Mouse (Mus musculus): ENCODE data around the gene Spaca6. TPM values are rescaled to one million over a fixed set of nuclear protein-coding genes. Genes with fewer than 3 reads are reported as not detected.
"Not testable (repeated sequence)": the region's sequence is repeated elsewhere in the genome, so short reads cannot be mapped to it uniquely, and the experiment has no call there.

Spaca6 gene
- polyA plus RNA-seq, 1 experiment from 2014 or later, result 75.1 TPM

DNA sequence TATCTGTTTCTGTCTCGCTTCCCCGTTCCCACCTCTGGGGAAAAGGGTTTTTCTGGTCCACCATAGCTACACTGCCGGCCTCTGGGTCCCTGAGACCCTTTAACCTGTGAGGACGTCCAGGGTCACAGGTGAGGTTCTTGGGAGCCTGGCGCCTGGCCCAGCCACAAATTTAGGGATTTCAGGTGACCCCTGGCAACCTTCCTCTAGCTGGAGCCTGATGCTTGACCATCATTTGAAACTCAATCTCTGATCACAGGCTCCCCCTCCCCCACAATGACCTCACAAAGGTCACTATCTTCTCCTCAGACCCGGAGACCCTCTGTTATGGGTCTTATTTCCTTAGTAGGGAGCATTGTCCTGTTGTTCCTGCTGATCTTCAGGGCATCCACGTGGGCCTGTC, 3.8 kb downstream of the Spaca6 start:
- Histone ChIP-seq H3K27ac (peak overlapping the region; percentile 99; the same call in 1 of the 2 replicates), H3K27me3 (ENCODE audit: low read depth, poor library complexity, severe bottlenecking) (no peaks in the 10 kb centered on the region), H3K36me3 (peaks cover 60% of the 10 kb centered on the region), H3K4me1 (peaks cover 57% of the 10 kb centered on the region), H3K9me3 (replicated peaks) (no peaks in the 10 kb centered on the region), H3K4me3 (peak overlapping the region; percentile 92)
- no peak for DNase-seq (ENCODE audit: low spot score)
- 74% methylated on average over 7 of the region's 7 CpGs for WGBS

DNA sequence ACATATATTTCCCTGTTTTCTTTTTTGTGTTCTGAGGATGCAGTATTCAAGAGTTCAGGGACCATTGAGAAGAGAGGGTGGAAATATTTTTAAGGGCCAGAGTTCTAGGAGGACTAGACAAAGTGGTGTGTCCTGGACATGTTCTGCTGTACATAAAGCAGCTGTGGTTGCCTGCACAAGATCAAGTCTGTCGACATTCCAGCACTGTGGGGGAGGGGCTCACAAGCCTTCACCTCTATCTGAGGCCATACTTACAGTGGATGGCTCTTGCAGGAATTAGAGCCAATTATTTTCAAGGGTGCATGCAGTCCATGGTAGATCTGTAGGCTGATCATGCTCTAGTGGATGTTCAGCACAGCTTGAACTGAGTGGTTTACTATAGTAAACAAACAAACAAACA, 7.9 kb downstream of the Spaca6 start:
- Histone ChIP-seq H3K4me3 (no peak overlapping the region), H3K27me3 (ENCODE audit: low read depth, poor library complexity, severe bottlenecking) (no peaks in the 10 kb centered on the region), H3K4me1 (peaks cover 74% of the 10 kb centered on the region), H3K27ac (no peak overlapping the region), H3K9me3 (replicated peaks) (no peaks in the 10 kb centered on the region), H3K36me3 (peaks cover 94% of the 10 kb centered on the region)
- 30% methylated on average over 1 of the region's 1 CpGs for WGBS
- no peak for DNase-seq (ENCODE audit: low spot score)

- WGBS, result 80% methylated on average over 5 of the region's 5 CpGs
- Histone ChIP-seq H3K27me3 (ENCODE audit: low read depth, poor library complexity, severe bottlenecking) (no peaks in the 10 kb centered on the region), H3K36me3 (peaks cover 94% of the 10 kb centered on the region), H3K4me1 (peaks cover 62% of the 10 kb centered on the region), H3K9me3 (replicated peaks) (no peaks in the 10 kb centered on the region), H3K4me3 (0 out of 2 replicates have a peak overlapping the region, but pooled peaks have one; percentile 3), H3K27ac (no peak overlapping the region)
- DNase-seq (ENCODE audit: low spot score), result no peak
Observed at GRCm38 (mm10) chr17:17836101-17836500, 9.1 kb downstream of the Spaca6 start.

- peaks cover 93% of the 10 kb centered on the region for H3K36me3 ChIP-seq
- H3K27me3 ChIP-seq (ENCODE audit: low read depth, poor library complexity, severe bottlenecking), result no peaks in the 10 kb centered on the region
- peak overlapping the region; percentile 80 for H3K27ac ChIP-seq
- WGBS, result 6% methylated on average over 13 of the region's 13 CpGs
- peaks cover 50% of the 10 kb centered on the region for H3K4me1 ChIP-seq
- DNase-seq (ENCODE audit: low spot score), result peak; percentile 48
- H3K4me3 ChIP-seq, result peak overlapping the region; percentile 48
- H3K9me3 ChIP-seq (replicated peaks), result no peaks in the 10 kb centered on the region
Observed at GRCm38 (mm10) chr17:17837426-17837825, 10.5 kb downstream of the Spaca6 start.

GRCm38 (mm10) chr17:17837919-17838701, 11.2 kb downstream of the Spaca6 start:
- DNase-seq (ENCODE audit: low spot score), result peak; percentile 88
- Histone ChIP-seq H3K9me3 (replicated peaks) (no peaks in the 10 kb centered on the region), H3K27ac (peak overlapping the region; percentile 80), H3K4me3 (peak overlapping the region; percentile 48), H3K4me1 (peaks cover 48% of the 10 kb centered on the region), H3K27me3 (ENCODE audit: low read depth, poor library complexity, severe bottlenecking) (no peaks in the 10 kb centered on the region), H3K36me3 (peaks cover 93% of the 10 kb centered on the region)
- WGBS, result under 1% methylated on average over 43 of the region's 43 CpGs

DNA sequence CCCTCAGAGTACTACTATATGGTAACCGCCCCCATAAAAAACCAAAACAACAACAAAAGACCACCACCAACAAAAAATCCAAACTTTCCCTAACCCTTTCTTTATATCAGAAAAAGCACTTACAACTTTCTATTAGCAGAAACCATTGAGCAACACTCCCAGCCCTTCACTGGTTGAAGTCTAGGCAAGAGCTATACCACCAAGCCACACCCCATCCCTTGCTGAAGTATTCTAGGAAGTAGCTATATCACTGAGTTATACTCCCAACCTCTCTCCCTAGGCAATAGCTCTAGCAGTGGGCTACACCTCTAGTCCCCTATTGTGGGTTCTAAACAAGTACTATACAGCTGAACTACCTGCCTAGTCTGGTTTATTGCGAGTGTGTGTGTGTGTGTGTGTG, 12.3 kb downstream of the Spaca6 start:
- Histone ChIP-seq H3K9me3 (replicated peaks) (no peaks in the 10 kb centered on the region), H3K36me3 (peaks cover 86% of the 10 kb centered on the region), H3K27me3 (ENCODE audit: low read depth, poor library complexity, severe bottlenecking) (no peaks in the 10 kb centered on the region), H3K4me3 (no peak overlapping the region), H3K4me1 (peaks cover 38% of the 10 kb centered on the region), H3K27ac (no peak overlapping the region)
- no peak for DNase-seq (ENCODE audit: low spot score)
- 96% methylated on average over 2 of the region's 2 CpGs for WGBS

DNA sequence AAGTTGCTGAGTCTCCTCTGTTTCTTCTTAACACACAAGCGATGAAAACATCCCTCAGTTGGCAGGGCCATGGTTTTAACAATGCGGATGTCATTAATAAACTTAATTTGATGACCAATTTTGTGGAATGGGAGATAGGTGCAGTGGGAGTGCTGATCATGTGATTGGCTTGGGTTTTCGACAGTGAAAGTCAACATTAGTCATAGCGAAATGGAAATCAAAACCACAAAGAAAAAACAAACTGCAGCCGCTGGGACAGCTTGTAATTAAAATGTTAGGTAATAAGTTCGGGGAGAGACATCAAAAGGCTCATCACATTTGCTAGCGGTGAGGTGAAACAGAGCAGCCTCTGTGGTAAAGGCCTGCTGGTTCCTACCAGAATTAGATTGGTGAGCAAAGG, 13.8 kb downstream of the Spaca6 start:
- no peak overlapping the region for H3K4me3 ChIP-seq
- H3K27me3 ChIP-seq (ENCODE audit: low read depth, poor library complexity, severe bottlenecking), result no peaks in the 10 kb centered on the region
- peaks cover 29% of the 10 kb centered on the region for H3K4me1 ChIP-seq
- DNase-seq (ENCODE audit: low spot score), result no peak
- no peaks in the 10 kb centered on the region for H3K9me3 ChIP-seq (replicated peaks)
- H3K36me3 ChIP-seq, result peaks cover 71% of the 10 kb centered on the region
- WGBS, result 91% methylated on average over 7 of the region's 7 CpGs
- H3K27ac ChIP-seq, result no peak overlapping the region

DNA sequence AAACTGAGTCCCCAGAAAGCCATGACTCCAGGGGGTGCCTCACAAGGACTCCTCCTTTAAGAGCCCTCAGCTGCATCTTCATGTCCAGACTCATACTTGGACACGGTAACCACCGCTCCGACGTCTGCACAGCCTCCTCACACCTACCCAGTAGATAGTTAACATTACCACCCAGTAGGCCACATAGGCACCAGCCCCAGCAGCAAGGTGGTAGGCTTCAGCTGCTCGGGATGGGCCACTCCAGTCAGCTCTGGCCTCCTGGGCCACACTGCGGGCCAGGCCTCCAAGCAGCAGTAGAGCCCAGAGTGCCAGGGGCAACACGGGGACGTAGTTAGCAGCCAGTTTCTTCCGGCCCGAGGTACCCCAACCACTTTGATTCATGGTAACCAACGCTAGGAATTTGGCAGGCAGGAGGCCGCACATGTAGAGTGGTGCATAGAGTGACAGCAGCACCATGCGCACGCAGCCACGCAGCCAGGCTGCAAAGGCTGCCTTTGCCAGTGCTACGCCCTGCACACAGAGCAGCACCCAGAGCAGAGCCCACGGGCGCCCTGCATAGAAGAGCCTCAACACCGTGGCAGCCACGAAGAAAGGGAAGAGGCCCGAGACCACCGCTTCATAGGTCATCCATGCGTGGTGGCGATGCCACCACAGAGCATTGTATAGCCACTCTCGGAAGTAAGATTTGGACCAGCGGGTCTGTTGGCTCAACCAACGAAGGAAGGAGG, 16.7 kb downstream of the Spaca6 start:
- DNase-seq (ENCODE audit: low spot score), result no peak
- 75% methylated on average over 27 of the region's 27 CpGs for WGBS
- Histone ChIP-seq H3K4me1 (no peaks in the 10 kb centered on the region; the same call in 1 of the 2 replicates), H3K4me3 (no peak overlapping the region), H3K36me3 (peaks cover 55% of the 10 kb centered on the region), H3K9me3 (replicated peaks) (no peaks in the 10 kb centered on the region), H3K27ac (no peak overlapping the region), H3K27me3 (ENCODE audit: low read depth, poor library complexity, severe bottlenecking) (peaks cover 13% of the 10 kb centered on the region)

- H3K27me3 ChIP-seq (ENCODE audit: low read depth, poor library complexity, severe bottlenecking), result peaks cover 22% of the 10 kb centered on the region
- peaks cover 53% of the 10 kb centered on the region for H3K36me3 ChIP-seq
Observed at GRCm38 (mm10) chr17:17844606-17845005, 17.6 kb downstream of the Spaca6 start.

DNA sequence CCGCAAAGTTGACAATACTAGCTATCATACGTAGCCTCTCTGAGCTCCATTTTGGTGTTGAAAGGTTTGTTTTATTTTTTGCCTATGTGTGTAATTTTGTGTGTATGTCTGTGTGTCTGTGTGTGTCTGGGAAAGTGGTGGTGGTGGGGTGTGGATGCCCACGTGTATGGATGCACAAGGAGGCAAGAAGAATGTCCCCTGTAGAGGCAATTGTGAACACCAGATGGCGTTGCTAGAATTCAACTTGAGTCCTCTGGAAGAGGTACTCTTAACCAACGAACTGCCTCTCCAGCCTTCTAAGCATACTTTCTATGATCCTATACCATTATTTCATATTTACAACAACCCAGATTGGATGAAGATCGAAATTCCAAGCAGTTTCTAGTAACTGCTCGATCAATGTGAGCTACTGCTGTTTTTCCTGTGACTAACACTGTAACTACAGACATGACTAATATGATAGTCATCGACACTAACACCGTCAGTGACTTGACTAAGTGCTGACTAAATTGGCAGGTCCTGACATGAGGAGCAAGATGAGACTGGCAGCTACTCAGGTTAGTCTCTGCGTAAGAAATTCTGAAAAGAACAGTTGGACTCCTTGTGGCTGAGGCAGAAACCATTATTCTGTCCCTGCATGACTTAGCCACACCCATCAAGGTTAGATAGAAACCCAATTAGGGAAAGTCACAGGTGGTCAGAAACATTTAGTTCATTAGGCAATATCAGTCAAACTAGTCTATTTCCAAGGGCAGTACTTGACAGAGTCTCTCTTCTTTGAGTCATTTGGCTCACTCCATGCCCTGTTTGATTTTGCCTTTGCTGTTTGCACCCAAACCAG, 18.4 kb downstream of the Spaca6 start:
- H3K27me3 ChIP-seq (ENCODE audit: low read depth, poor library complexity, severe bottlenecking), result peaks cover 30% of the 10 kb centered on the region
- DNase-seq (ENCODE audit: low spot score), result no peak
- no peak overlapping the region for H3K27ac ChIP-seq
- H3K4me3 ChIP-seq, result no peak overlapping the region
- H3K4me1 ChIP-seq, result peaks cover 8% of the 10 kb centered on the region; the same call in 1 of the 2 replicates
- peaks cover 52% of the 10 kb centered on the region for H3K36me3 ChIP-seq
- 75% methylated on average over 10 of the region's 10 CpGs for WGBS
- no peaks in the 10 kb centered on the region for H3K9me3 ChIP-seq (replicated peaks)

More at GRCm38 (mm10) chr17:17844606-17845005, 17.6 kb downstream of the Spaca6 start:
- not testable (repeated sequence) for H3K4me3 ChIP-seq; H3K9me3 ChIP-seq (replicated peaks); H3K27ac ChIP-seq; H3K4me1 ChIP-seq; DNase-seq (ENCODE audit: low spot score)
- WGBS, result 91% methylated on average over 3 of the region's 3 CpGs

DNA sequence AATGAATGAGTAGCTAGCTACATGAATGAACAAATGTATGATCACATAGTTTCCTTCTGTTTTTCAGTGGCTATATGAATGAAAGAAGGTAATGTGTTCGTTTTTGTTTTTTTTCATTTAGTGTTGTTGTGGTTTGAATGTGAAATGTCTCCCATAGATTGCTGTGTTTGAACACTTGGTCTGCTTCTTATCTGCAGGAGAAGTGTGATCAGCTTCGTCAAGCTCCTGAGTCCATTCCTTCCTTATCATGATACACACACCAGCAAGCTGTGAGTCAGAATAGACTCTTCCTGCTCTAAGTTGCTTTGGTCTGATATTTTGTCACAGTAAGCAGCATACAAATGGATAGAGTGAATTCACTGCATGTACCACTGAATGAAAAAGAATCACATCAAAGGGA, 22.0 kb downstream of the Spaca6 start:
- H3K4me3 ChIP-seq, result no peak overlapping the region
- no peak overlapping the region for H3K27ac ChIP-seq
- peaks cover 22% of the 10 kb centered on the region for H3K36me3 ChIP-seq
- H3K9me3 ChIP-seq (replicated peaks), result no peaks in the 10 kb centered on the region
- H3K27me3 ChIP-seq (ENCODE audit: low read depth, poor library complexity, severe bottlenecking), result peaks cover 37% of the 10 kb centered on the region
- peaks cover 9% of the 10 kb centered on the region; the same call in 1 of the 2 replicates for H3K4me1 ChIP-seq
- no peak for DNase-seq (ENCODE audit: low spot score)
- WGBS, result 78% methylated on average over 2 of the region's 2 CpGs

GRCm38 (mm10) chr17:17849906-17850712, 23.2 kb downstream of the Spaca6 start:
- WGBS, result 15% methylated on average over 55 of the region's 55 CpGs
- peaks cover 37% of the 10 kb centered on the region for H3K27me3 ChIP-seq (ENCODE audit: low read depth, poor library complexity, severe bottlenecking)
- H3K4me3 ChIP-seq, result peak overlapping the region; percentile 4; the same call in 1 of the 2 replicates
- no peaks in the 10 kb centered on the region for H3K9me3 ChIP-seq (replicated peaks)
- no peak overlapping the region for H3K27ac ChIP-seq
- peaks cover 22% of the 10 kb centered on the region for H3K36me3 ChIP-seq
- no peak for DNase-seq (ENCODE audit: low spot score)
- H3K4me1 ChIP-seq, result peaks cover 16% of the 10 kb centered on the region
